Mouse (Mus musculus) erythroblast, embryonic 14.5 days (primary cell): ENCODE measurements around the gene Cmtr1.

Experiments
- GATA1 ChIP-seq: IDR thresholded peaks from 2 replicates; pipeline ENCODE4 v1.6.1; 2012; ENCODE audit warnings: low read length, inconsistent platforms, mixed read lengths
- TAL1 ChIP-seq: IDR thresholded peaks from 3 replicates; pipeline ENCODE4 v1.6.1; 2012; ENCODE audit warnings: low read length, inconsistent platforms, mixed read lengths

DNA sequence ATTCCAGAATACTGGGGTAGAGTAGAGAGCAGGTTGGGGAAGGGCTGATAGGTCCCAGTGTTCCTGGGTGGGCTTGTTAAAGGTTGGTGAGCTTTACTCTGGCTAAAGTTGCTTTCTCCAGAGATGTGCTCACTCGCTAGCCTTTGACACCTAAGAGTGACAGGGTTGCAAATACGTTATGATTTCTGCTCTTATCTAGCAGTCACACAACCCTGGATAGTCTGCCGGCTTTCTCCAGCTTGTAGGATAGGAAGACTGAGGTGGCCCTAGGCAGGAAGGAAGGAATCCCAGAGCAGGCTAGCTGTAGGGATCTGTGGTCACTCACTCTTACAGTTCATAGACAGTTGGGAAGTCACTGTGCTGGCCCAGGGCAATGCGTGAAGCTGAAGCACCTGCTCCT, 23.9 kb downstream of the Cmtr1 start:
- TF ChIP-seq GATA1 (no peak), TAL1 (no peak)
